Mouse (Mus musculus): Measurements from ENCODE around the gene Glb1l.
"Not testable (repeated sequence)": the region's sequence is repeated elsewhere in the genome, so short reads cannot be mapped to it uniquely, and the experiment has no call there.

Glb1l gene

DNA sequence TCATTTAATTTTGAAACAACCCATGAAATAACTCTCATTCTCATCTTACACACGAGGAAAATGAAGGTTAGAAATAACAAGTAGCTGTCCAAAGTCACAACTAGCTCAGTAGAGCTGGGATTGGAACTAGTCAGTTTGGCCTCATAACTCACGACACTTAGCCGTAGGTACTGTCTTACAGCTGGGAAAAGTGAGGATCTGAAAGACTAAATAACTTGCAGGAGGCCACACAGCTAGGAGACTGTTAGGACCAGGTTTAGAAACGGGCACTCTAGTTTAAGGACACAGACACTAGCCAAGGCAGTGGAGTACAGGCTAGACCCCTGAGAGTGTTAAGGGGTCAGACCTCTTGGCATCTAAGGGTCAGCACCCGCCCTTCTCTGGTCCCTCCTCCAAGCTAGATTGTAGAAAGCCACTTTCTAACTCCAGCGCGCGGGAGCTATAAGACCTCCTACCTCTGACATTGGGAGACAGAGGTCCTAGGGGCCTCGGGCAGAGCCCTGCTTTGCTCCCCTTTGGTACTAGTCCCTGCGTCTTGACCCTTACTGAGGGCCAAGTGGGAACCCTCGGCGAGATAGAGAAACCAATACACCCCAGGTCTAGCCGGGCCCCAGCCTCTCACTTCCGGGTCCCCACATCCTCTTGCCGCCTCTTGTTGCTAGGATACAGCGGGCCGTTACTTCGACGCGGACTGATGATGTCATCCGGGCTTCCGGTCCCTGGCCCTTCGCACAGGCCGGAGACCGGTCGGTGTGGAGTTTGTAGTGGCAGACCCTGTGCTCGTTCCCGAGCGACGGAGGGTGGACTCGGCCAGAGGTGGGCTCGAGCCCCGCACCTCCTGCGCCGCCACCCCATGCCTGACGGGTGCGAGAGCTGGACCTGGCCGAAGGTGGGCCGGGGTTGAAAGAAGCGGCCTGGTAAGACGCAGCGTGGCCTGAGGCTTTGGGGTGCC is at the start of gene Glb1l, which contains the start of gene Stk16:
TSS of gene Glb1l (minus strand) at position 678 of the 952 bp plus-strand sequence.
TSS of gene Stk16 (plus strand) at position 703 of the 952 bp plus-strand sequence.
- DNase-seq (ENCODE audit: low read depth): peak; percentile 95

DNA sequence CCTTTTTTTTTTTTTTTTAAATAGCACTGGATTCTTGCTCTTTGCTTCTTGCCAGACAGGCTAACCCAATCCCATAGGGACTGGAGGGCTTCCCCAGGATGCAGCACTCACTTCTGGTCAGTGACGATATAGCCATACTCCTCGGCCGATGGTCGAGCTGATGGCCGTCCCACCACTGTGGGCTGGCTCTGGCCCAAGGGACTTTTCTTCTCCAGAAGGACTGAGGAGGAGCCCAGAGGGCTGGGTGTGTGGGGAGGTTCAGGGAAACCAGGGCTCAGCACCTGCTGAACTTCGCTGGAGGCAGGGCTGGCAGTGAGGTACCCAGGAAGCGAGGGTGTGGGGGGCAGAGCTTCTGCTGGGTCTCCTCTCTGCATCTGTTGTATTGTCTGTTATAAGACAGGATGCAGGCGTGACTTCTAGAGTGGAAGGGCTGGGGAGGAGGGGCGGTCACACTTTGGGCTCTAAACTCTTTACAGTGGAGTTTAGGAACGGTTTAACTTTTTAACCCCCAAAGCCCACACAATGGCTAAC is 45.0 kb upstream of the Glb1l start:
- DNase-seq (ENCODE audit: low read depth): no peak

DNA sequence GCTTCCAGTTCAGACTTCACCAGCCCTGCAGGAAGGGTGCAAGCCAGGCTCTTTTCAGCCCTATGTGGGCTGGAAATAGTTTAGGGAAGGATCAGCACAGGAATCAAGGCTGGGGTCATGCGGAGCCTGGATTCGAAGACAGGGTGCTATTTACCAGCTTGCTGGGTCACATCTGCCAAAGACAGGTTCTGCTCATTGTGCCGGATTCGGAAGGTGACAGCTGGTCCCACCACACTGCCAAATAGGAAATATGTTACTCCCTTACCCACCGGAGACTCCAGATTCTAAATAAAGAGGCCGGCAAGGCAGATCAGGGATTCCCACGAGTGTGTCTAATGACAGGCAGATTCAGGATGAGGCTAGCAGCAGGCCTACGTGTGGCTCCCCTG is 44.0 kb upstream of the Glb1l start:
- no peak for DNase-seq (ENCODE audit: low read depth)

DNA sequence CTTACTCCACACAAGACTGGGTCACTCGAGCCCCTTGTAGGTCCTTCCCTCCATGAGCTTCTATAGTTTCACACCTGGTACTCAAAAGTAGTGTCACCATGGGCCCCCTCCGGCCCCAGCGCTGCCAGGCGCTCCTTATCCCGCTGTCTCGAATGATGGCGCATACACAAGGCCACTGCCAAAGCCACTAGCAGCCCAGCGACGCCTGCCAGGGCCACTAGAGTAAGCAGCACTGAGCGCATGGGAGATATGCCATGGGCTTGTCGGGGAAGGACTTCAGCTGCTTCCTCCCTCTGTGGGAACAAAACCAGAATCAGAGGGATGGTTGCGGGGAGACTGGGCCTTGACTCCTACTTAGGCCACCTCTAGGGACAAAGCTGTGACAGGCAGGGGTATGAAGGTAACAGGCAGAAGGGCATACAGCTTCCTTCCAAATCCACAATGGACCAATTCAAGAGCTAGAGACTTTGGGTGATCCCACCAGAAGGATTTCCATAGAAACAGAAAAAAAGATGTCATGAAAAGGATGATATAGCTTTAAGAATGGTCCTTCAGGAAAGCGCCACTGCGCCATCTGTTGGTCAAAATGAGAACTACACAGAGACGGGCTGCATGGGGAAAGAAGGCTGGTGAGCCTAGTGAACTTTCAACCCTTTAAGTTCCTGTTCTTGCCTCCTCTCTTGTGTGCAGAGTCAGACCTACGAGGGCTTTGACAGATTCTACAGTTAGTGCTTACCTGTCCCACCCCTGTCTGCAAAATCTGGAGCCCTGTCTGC is 43.4 kb upstream of the Glb1l start:
- peak; percentile 85 for DNase-seq (ENCODE audit: low read depth)

DNA sequence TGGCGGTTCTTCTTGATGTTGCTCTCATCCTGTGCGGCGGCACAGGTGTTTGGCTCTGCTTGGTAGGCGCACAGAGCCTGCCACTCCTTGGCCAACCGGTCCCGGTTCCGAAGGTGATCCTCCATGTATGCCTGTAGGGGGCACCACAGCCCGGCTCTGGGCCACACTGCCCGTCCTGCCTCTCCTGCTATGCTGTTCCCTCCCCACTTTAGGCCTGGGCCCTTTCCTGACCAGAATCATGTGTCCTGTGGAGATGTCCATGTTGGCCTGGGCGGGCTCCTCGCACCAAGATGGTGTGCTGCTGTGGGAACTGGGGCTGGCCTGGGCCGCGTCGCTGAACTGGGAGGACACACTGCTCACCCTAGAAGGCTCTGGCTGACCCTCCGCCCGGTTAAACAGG is 42.4 kb upstream of the Glb1l start:
- DNase-seq (ENCODE audit: low read depth): no peak

DNA sequence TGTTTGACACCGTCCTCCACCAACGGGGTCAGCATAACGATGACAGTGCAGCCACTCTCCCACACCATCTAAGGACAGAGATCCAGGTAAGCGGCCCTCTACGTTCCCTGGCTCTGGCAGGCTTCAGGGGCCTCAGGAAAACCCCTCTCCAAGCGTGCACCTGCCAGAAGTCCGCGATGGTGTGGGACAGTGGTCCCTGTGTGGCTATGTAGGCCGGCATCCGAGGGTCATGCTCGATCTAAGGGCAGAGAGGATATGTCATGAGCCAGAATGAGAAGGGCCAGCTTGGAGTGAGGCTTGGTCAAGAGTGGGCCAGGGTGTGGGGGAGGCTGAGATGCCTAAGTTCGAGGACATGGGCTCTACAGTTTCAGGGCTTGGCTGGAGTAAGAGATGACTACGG is 41.7 kb upstream of the Glb1l start:
- no peak for DNase-seq (ENCODE audit: low read depth)

DNA sequence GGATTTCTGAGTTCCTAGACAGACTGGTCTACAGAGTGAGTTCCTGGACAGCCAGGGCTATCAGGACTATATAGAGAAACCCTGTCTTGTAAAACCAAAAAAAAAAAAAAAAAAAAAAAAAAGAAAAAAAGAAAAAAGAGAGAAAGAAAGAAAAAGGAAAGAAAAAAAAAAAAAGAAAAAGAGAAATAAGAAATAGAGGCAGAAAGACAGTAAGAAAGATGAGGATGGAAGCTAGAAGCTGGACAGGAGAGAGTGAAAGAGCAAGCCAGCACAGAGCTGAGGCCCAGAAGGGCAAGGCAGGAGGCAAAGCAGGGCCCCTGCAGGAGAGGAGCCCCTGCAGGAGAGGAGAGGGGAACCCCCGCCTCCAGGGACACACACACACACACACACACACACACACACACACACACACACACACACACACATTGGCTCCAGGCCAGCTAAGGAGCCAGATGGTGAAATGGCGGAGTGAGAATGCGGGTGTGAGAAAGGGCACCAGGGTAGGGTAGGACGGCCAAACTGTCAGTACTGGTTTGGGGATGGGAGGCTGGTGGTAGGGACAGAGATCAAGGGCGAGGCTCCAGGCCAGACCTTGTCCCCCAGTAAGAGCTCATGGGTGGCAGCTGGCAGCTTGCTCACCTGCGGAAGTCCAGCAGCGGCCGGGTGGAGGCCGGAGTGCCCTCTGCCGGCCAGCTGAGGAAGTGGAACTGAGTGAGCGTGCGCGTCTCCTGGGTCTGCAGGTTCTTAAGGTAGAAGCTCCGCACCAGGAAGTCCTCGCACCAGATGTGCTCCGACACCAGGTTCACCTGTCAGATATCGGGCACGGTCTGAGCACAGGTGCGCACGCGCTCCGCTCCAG is 40.7 kb upstream of the Glb1l start:
- DNase-seq (ENCODE audit: low read depth): peak; percentile 69

DNA sequence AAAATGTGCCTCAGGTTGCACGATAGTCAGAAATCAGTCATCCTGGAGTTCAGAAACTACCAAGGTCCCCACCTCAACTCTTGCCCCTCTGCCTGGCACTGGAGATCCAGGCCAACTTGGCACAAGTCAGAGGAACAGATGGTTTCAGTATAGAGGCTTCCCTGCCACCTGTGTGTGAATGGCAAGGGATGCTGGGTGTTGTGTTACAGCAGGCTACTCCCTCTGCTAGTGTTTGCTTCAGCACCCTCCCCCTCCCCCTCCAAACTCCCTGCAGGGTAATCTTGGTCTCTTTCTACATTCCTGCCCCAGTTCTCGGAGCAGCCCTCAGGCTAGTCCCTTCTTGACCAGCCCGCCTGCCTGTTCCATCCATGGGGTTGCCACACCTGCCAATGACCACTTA is 39.9 kb upstream of the Glb1l start:
- DNase-seq (ENCODE audit: low read depth): no peak

DNA sequence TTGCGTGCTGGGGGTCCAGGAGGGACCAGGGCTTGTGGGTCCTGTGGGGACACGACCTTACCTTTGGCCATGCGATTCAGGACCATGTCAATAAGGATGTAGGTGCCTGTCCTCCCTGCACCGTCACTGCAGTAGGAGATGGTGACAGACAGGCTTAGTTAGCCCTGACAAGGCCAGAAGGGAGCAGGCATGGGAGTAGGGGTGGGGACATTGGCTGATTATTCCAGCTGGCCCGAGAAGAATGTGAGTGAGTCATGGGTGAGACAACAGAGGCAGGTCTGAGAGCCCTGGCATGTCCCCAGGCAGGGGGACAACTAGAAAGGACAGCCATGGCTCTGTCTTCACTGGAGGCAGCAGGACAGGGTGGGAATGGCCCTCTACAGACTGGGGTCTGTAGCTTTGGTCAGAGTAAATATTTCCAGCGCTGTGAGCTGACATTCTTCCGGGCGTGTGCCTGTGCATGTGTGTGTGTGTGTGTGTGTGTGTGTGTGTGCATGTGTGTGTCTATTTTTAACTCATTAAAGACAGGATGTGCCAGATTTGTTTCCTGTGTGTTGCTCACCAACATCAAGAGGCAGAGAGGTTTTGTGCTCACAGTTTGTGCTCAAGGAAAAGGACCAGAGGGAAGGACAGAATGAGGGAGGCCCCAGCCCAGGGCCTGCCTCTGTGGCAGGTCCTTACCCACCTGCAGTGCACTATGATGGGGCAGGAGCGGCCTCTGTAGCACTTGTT is 37.6 kb upstream of the Glb1l start:
- DNase-seq (ENCODE audit: low read depth): no peak

DNA sequence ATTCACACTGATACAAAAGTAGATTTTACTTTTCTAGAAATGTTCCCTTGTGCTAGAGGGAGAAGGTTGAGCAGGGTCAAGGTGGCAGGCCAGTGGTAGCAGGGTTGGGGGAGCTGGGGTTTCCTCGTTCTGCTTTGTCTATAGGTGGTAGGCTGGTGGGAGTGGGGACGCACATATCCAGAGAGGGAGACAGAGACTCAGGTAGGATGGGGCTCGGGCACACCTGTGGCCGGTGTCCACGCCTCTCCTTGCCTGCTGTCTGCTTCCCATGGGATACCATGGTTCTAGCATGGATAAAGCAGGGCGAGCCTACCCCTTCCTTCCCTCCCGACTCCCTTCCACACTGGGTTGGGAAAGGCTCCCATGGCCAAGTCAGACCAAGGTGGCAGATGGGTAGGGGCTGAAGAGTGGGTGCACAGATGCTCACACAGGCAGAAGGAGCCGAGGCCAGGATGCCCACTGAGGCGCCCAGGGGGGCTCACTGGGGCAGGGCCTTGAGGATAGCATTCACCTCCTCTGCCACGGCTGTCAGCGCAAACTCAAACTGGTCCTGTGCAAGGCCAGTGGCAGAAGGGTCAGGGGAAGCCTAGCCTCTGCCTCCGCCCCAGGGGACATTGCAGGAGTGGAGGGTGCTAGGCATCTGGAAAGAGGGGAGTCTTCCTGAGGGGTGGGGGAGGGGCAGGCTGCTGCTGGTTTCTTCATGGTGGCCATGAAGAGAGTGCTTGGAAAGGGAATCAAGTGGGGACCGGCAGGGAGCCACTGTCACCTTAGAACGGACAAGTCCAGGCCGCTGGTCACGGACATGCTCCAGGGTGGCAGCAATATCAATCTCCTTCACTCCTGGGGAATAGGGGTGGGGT is 36.7 kb upstream of the Glb1l start:
- no peak for DNase-seq (ENCODE audit: low read depth)

DNA sequence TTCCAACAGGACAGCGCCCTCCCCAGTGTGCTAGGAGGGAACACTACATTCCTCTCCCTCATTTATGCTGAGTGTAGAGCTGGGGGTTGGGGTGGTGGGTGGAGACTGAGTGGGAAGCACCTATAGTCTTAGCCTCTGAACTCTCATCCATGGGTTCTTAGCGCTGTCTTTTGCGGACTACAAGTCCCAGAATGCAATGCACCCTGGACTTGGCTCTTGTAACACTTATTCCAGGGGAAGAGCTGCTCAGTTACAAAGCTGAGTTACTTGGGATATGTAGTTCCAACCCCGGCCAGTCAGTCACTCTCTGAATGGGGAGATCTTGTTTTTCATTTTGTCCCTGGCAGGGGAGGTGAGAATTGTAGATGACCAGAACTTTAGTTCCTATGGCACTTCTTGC is 34.2 kb upstream of the Glb1l start:
- no peak for DNase-seq (ENCODE audit: low read depth)

DNA sequence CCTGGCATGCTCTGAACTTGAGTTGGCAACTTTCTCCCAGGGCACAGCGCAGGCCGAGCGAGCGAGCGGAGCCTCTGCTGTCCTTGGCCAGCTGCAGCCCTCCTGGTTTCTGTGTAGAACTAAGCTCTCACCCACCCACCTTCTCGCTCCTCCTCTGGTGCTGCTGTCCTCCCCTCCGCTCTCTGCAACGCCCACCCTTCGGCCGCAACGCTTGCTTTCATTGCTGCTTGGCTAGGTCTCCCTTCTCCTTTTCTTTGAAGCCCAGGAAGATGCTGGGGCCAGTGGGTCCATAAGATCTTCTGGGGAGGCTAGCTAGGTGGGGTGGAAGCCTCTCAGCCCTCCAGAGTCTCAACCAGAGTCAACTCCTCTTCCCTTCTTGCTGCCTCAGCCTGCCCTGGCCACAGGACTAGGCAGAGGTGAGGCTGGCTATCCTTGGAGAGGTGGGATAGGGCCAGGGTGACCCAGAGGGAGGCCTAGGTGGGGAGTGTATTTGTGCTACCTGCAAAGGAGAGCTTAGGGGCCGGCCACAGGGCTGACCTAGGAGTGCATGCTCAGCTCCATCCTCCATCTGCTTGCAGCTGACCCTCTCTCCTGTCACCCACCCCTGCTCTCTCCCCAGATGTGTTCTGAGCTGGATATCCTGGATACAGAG is 33.7 kb upstream of the Glb1l start:
- no peak for DNase-seq (ENCODE audit: low read depth)

DNA sequence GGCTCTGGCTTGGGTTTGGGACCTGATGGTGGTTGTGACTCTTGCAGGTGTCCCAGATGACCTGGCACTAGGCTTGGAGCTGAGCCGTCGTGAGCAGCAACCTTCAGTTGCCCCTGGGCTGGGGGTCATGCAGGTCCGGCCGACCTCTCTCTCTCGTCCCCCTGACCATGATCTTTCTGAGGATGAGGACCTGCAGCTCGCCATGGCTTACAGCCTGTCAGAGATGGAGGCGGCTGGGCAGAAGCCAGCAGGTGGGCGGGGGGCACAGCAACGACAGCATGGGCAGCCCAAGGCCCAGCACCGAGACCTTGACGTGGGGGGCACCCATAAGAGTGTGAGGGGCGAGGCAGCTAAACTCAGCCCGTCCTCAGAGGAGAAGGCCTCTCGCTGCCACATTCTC is 32.8 kb upstream of the Glb1l start:
- DNase-seq (ENCODE audit: low read depth): no peak

DNA sequence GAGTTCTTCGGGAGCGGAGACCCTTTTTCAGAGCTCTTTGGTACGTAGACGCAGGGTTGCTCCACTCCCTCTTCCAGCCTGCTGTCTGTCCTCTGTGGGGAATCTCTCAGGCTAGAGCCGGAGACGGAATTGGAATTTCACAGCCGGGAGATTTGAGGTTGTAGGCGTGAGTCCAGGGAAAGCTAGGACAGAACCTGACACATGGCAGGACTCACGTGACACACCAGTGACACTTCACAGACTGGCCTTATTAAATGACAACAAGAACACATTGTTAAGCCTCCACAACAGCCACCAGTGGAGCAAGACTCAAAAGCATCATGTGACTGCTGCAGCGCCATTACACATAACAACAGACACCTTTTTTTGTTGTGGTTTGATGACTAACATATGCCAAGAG is 29.0 kb upstream of the Glb1l start:
- no peak for DNase-seq (ENCODE audit: low read depth)

DNA sequence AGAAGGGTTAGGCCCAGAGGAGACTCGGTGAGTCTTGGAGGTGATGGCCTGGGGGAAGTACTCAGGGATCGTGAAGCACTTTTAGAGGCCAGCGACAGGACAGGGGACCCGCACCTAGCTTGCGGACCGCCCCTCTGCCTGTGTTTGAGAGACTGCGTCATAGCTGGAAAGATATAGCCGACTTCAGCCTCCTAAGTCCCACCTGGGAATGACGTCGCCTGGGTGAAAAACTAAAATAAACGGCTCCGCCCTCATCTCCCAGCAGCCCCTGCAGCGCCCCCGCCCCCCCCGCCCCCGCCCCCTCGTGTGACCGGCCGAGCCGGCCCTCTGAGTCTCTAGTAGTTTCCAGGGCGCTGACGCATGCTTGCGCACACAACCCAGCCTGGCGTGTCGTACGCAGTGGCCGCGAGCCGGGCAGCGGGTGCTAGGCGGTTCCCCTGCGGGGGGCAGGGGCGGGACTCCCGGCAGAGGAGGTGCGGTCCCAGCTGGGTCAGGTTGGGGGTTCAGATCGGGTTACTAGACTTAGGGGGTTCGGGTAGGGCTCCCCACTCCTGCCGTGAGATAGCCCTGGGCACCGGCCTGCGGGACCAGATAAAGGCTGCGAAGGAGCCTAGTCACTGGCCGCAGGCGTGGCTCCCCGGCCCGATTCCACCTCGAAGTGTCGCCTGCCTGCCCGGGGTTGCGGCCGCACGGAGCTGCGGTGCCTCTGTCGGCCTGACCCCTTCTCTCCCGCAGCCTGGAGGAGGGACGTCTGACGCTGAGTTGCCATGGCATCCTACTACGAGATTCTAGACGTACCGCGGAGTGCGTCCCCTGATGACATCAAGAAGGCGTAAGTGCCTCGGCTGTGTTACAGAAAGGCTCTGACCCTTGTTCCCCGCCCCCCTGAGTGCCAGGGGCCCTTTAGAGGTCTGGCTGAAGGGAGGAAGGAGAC is 25.8 kb upstream of the Glb1l start, which contains the start of gene Dnajb2:
TSS of gene Dnajb2 (plus strand) at position 290 of the 934 bp plus-strand sequence.
- no peak for DNase-seq (ENCODE audit: low read depth)

DNA sequence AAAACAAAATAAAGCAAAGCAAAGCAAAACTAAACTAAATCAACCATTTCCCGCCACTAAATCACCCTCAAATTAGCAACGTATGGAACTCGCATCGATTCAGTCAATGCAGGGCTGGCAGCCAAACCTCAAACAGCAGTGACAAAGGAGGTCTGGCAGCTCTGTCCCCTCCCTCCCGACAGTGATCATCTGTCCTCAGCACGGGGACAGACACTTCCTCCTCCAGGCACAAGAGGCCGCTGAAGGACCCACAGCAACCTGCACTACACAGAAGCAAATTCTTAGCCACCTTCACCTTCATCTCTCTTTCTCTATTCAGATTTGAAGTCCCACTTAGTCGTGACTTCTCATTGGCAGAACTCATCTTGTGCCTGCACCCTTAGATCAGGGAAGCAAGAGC is 24.0 kb upstream of the Glb1l start:
- DNase-seq (ENCODE audit: low read depth): no peak

DNA sequence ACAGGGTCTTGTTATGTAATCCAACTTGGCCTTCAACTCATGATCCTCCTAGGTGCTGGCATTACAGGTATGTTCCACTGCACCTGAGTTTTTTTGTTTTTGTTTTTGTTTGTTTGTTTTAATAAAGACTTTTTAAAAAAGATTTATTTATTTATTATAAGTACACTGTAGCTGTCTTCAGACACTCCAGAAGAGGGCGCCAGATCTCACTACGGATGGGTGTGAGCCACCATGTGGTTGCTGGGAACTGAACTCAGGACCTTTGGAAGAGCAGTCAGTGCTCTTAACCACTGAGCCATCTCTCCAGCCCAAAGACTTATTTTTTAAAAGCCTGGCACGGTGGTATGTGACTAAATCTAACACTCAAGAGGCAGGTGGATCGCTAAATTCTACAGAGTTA is 21.9 kb upstream of the Glb1l start:
- DNase-seq (ENCODE audit: low read depth): not testable (repeated sequence)

DNA sequence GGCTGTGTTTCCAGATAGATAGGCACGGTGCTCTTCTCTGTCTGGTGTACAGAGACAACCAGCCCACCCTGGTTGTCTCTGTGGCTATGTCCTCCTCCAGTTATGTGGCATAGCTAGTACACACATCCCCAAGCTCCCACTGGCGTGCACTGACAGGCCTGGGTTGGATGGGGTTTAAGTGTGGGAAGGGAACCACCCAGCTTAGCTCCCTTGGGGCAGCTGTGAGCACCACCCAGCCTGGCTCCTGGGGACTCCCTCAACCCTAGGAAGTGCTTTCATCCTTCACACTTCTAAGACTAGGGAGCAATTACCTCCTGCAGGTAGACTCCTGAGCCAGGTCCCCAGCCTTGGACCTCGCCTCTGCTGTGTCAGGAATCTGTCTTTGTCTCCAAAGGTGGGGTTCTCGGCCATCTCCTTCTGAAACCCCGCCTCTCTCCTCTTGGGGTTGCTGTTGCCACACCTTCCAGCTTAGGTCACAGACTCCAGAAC is 21.1 kb upstream of the Glb1l start, which contains the start of gene A630095N17Rik:
TSS of gene A630095N17Rik (minus strand) at position 439 of the 489 bp plus-strand sequence.
- DNase-seq (ENCODE audit: low read depth): no peak
